In the genomic region with DNA sequence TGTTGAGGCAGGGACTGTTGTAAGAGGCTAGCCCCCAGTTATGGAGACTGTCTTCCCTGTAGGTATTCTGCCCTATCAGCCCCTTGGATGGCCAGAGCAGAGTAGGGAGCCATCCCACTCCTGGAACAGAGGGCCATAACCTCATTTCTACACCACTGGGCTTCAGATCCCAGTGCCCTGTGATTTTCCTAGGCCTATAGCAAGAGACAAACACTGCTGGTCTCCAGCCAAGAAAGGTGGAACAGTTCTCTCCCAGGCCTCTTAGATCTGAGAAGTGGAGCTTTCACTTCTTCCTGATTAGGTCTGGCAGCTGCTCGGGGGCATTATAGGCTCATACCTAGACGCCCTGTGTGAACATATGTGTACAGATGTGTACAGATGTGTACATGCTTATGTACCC, we compare ENCODE assay signal across 18 mouse cellular contexts. TPM values are rescaled to one million over a fixed set of nuclear protein-coding genes. Genes with fewer than 3 reads are reported as not detected.
DNase-seq lines count a peak whose midpoint lies in the region; ATAC-seq and TF ChIP-seq lines count a peak whose summit lies in the region.
"Had no signal": no experiment of that assay in that cellular context is flagged by ENCODE, and none has a peak within 500 bp of the region (broad histone marks: within the 10 kb centered on the region; RNA-seq: fewer than 3 reads in every experiment).

No protein-coding gene starts in this region.

- H3K9me3 ChIP-seq in hindbrain, postnatal 0 days (ENCODE audit: low read length), result no peaks in the 10 kb centered on the region
- no peaks in the 10 kb centered on the region for H3K9me3 ChIP-seq in hindbrain, embryonic 12.5 days (replicated peaks)
- no peaks in the 10 kb centered on the region for H3K9me3 ChIP-seq in midbrain, embryonic 12.5 days
- no peaks in the 10 kb centered on the region for H3K9me3 ChIP-seq in midbrain, embryonic 14.5 days (ENCODE audit: control insufficient read depth, low read length)
- no peaks in the 10 kb centered on the region for H3K9me3 ChIP-seq in stomach, postnatal 0 days (ENCODE audit: control insufficient read depth, low read length)
- H3K9me3 ChIP-seq: intestine, embryonic 15.5 days; liver, embryonic 15.5 days; stomach, embryonic 15.5 days had no signal

- DNase-seq in gastrocnemius, adult 2 months, result no peak
- DNase-seq in gastrocnemius, adult 18-20 months (ENCODE audit: low spot score), result no peak
- no peak for DNase-seq in hindbrain, postnatal 0 days (ENCODE audit: low spot score)
- DNase-seq in midbrain, embryonic 14.5 days, result no peak
- DNase-seq in stomach, postnatal 0 days (ENCODE audit: low spot score), result no peak
- DNase-seq: adrenal gland, postnatal 25 days; thymus, postnatal 14 days had no signal

- WGBS in hindbrain, postnatal 0 days, result 66% methylated on average over 2 of the region's 2 CpGs
- WGBS in hindbrain, embryonic 12.5 days, result 79% methylated on average over 2 of the region's 2 CpGs
- WGBS in midbrain, embryonic 12.5 days, result 73% methylated on average over 2 of the region's 2 CpGs
- 80% methylated on average over 2 of the region's 2 CpGs for WGBS in midbrain, embryonic 14.5 days
- 55% methylated on average over 2 of the region's 2 CpGs for WGBS in olfactory bulb, adult 2 months
- 73% methylated on average over 2 of the region's 2 CpGs for WGBS in stomach, postnatal 0 days

- H3K27me3 ChIP-seq in hindbrain, postnatal 0 days (ENCODE audit: insufficient read depth, low read length), result no peaks in the 10 kb centered on the region
- H3K27me3 ChIP-seq in hindbrain, embryonic 12.5 days, result peaks cover 13% of the 10 kb centered on the region
- peaks cover 4% of the 10 kb centered on the region; the same call in 1 of the 2 replicates for H3K27me3 ChIP-seq in midbrain, embryonic 12.5 days
- H3K27me3 ChIP-seq in midbrain, embryonic 14.5 days (ENCODE audit: control insufficient read depth, insufficient read depth, low read length), result no peaks in the 10 kb centered on the region
- no peaks in the 10 kb centered on the region for H3K27me3 ChIP-seq in stomach, postnatal 0 days (ENCODE audit: control insufficient read depth, insufficient read depth, low read length)
- H3K27me3 ChIP-seq: intestine, embryonic 15.5 days; stomach, embryonic 15.5 days had no signal

- no peaks in the 10 kb centered on the region for H3K36me3 ChIP-seq in hindbrain, postnatal 0 days (ENCODE audit: insufficient read depth, low read length)
- H3K36me3 ChIP-seq in hindbrain, embryonic 12.5 days, result no peaks in the 10 kb centered on the region
- no peaks in the 10 kb centered on the region for H3K36me3 ChIP-seq in midbrain, embryonic 12.5 days
- H3K36me3 ChIP-seq in midbrain, embryonic 14.5 days (ENCODE audit: control insufficient read depth, insufficient read depth, low read length), result no peaks in the 10 kb centered on the region
- no peaks in the 10 kb centered on the region for H3K36me3 ChIP-seq in stomach, postnatal 0 days (ENCODE audit: control insufficient read depth, insufficient read depth, low read length)
- H3K36me3 ChIP-seq: intestine, embryonic 15.5 days; liver, embryonic 15.5 days; stomach, embryonic 15.5 days had no signal

- H3K4me3 ChIP-seq in gastrocnemius, adult 2 months, result no peak overlapping the region
- H3K4me3 ChIP-seq in hindbrain, postnatal 0 days (ENCODE audit: low read length), result no peak overlapping the region
- no peak overlapping the region for H3K4me3 ChIP-seq in hindbrain, embryonic 12.5 days
- H3K4me3 ChIP-seq in midbrain, embryonic 12.5 days, result no peak overlapping the region
- no peak overlapping the region for H3K4me3 ChIP-seq in midbrain, embryonic 14.5 days (replicated peaks; ENCODE audit: low read depth, low read length)
- H3K4me3 ChIP-seq in olfactory bulb, adult 2 months (ENCODE audit: insufficient read depth, low read depth, low read length), result no peak overlapping the region
- no peak overlapping the region for H3K4me3 ChIP-seq in stomach, postnatal 0 days (ENCODE audit: low read depth, low read length)
- H3K4me3 ChIP-seq: erythroblast, embryonic 14.5 days; intestine, embryonic 15.5 days; liver, embryonic 15.5 days; stomach, embryonic 15.5 days had no signal

- 0 out of 2 replicates have a peak, but pooled peaks cover 9% of the 10 kb centered on the region for H3K4me1 ChIP-seq in hindbrain, postnatal 0 days (ENCODE audit: insufficient read depth, low read length)
- peaks cover 15% of the 10 kb centered on the region for H3K4me1 ChIP-seq in hindbrain, embryonic 12.5 days
- peaks cover 15% of the 10 kb centered on the region for H3K4me1 ChIP-seq in midbrain, embryonic 12.5 days
- H3K4me1 ChIP-seq in midbrain, embryonic 14.5 days (ENCODE audit: control insufficient read depth, insufficient read depth, low read length), result peaks cover 13% of the 10 kb centered on the region; the same call in 1 of the 2 replicates
- peaks cover 22% of the 10 kb centered on the region for H3K4me1 ChIP-seq in olfactory bulb, adult 2 months (ENCODE audit: control insufficient read depth, insufficient read depth, low read length)
- H3K4me1 ChIP-seq in stomach, postnatal 0 days (replicated peaks; ENCODE audit: control insufficient read depth, insufficient read depth), result 0 out of 2 replicates have a peak, but pooled peaks cover 3% of the 10 kb centered on the region

- no peak overlapping the region for H3K9ac ChIP-seq in hindbrain, postnatal 0 days (replicated peaks; ENCODE audit: low read length)
- no peak overlapping the region for H3K9ac ChIP-seq in hindbrain, embryonic 12.5 days
- 0 out of 2 replicates have a peak overlapping the region, but pooled peaks have one; percentile 20 for H3K9ac ChIP-seq in midbrain, embryonic 12.5 days (replicated peaks)
- H3K9ac ChIP-seq in midbrain, embryonic 14.5 days (replicated peaks; ENCODE audit: low read length), result no peak overlapping the region
- H3K9ac ChIP-seq in stomach, postnatal 0 days (ENCODE audit: low read length), result no peak overlapping the region
- H3K9ac ChIP-seq: intestine, embryonic 15.5 days; liver, embryonic 15.5 days; stomach, embryonic 15.5 days had no signal

- no peak for ATAC-seq in hindbrain, postnatal 0 days
- no peak for ATAC-seq in hindbrain, embryonic 12.5 days (ENCODE audit: low FRiP score)
- ATAC-seq in midbrain, embryonic 12.5 days (ENCODE audit: low FRiP score, low read depth), result no peak
- ATAC-seq in midbrain, embryonic 14.5 days (ENCODE audit: low FRiP score, low TSS enrichment), result no peak
- no peak for ATAC-seq in stomach, postnatal 0 days (ENCODE audit: low FRiP score, low TSS enrichment)
- ATAC-seq: intestine, embryonic 15.5 days had no signal

- intact Hi-C loops in gastrocnemius, adult 2 months (cut with DNase I), result no loop called here

- TF ChIP-seq EP300 in stomach, postnatal 0 days (optimal IDR thresholded peaks at IDR 0.05), result no peak

- H3K27ac ChIP-seq in gastrocnemius, adult 2 months, result peak overlapping the region; percentile 25; the same call in 1 of the 2 replicates
- H3K27ac ChIP-seq in hindbrain, postnatal 0 days, result peak overlapping the region; percentile 62
- H3K27ac ChIP-seq in hindbrain, embryonic 12.5 days, result no peak overlapping the region
- H3K27ac ChIP-seq in midbrain, embryonic 12.5 days (replicated peaks), result no peak overlapping the region
- no peak overlapping the region for H3K27ac ChIP-seq in midbrain, embryonic 14.5 days (replicated peaks; ENCODE audit: low read depth, low read length)
- peak overlapping the region; percentile 57 for H3K27ac ChIP-seq in olfactory bulb, adult 2 months (ENCODE audit: insufficient read depth, low read depth, low read length)
- H3K27ac ChIP-seq in stomach, postnatal 0 days (replicated peaks), result no peak overlapping the region
- H3K27ac ChIP-seq: intestine, embryonic 15.5 days; liver, embryonic 15.5 days; stomach, embryonic 15.5 days had no signal

- no peak for TF ChIP-seq POLR2A in olfactory bulb, adult 2 months (IDR thresholded peaks at IDR 0.05; ENCODE audit: insufficient read depth, low read depth, low read length)

- H3K4me2 ChIP-seq in hindbrain, postnatal 0 days (ENCODE audit: low read depth, low read length), result no peak overlapping the region
- H3K4me2 ChIP-seq in hindbrain, embryonic 12.5 days (replicated peaks), result no peak overlapping the region
- H3K4me2 ChIP-seq in midbrain, embryonic 12.5 days (replicated peaks), result no peak overlapping the region
- no peak overlapping the region for H3K4me2 ChIP-seq in midbrain, embryonic 14.5 days (ENCODE audit: low read length)
- H3K4me2 ChIP-seq in stomach, postnatal 0 days (replicated peaks; ENCODE audit: low read depth), result no peak overlapping the region
- H3K4me2 ChIP-seq: intestine, embryonic 15.5 days; liver, embryonic 15.5 days; stomach, embryonic 15.5 days had no signal

- TF ChIP-seq CTCF in gastrocnemius, adult 2 months (IDR thresholded peaks at IDR 0.05), result no peak
- no peak for TF ChIP-seq CTCF in hindbrain, postnatal 0 days (IDR thresholded peaks at IDR 0.05; ENCODE audit: low read depth)
- TF ChIP-seq CTCF in olfactory bulb, adult 2 months (IDR thresholded peaks at IDR 0.05; ENCODE audit: insufficient read depth, low read depth, low read length), result no peak
- no peak for TF ChIP-seq CTCF in stomach, postnatal 0 days (IDR thresholded peaks at IDR 0.05; ENCODE audit: low read depth)

RNA-seq across cellular contexts. Expression of a gene that starts 3.2 kb away (rescaled TPM):
- total RNA-seq in gastrocnemius, adult 2 months (2021), result not detected
- total RNA-seq in gastrocnemius, adult 18-20 months (2021), result under 1 TPM in 1 of 2 experiments, not detected in 1; 0.02 TPM
- total RNA-seq in hindbrain, postnatal 0 days (2014; rRNA removed), result 175 and 188 TPM in 2 replicates
- polyA plus RNA-seq in hindbrain, postnatal 0 days (2015; fragmentation: Nextera tagmentation; extraction: Ambion mirVana), result 56.4 and 70.4 TPM in 2 replicates
- polyA plus RNA-seq in hindbrain, embryonic 12.5 days (2016; fragmentation: Nextera tagmentation; extraction: Ambion mirVana), result 20.9 and 23.9 TPM in 2 replicates
- 17.5 and 17.8 TPM in 2 replicates for polyA plus RNA-seq in midbrain, embryonic 12.5 days (2016; fragmentation: Nextera tagmentation; extraction: Ambion mirVana)
- polyA plus RNA-seq in midbrain, embryonic 14.5 days (2014; fragmentation: Nextera tagmentation; extraction: Ambion mirVana), result 49.8 and 50.4 TPM in 2 replicates
- 69.0 TPM in 1 of 2 replicates, not detected in the other for polyA plus RNA-seq in olfactory bulb, adult 2 months (2012; ENCODE audit: insufficient read depth, insufficient read length, low replicate concordance, missing spikeins)
- polyA plus RNA-seq in stomach, postnatal 0 days (2015; fragmentation: Nextera tagmentation; extraction: Ambion mirVana), result 1.0 and 1.1 TPM in 2 replicates
- polyA plus RNA-seq: erythroblast, embryonic 14.5 days had no signal

RNA-seq across cellular contexts. Expression of a gene that starts 3.7 kb away (rescaled TPM):
- not detected for total RNA-seq in gastrocnemius, adult 2 months (2021)
- total RNA-seq in gastrocnemius, adult 18-20 months (2021), result not detected
- not detected in 2 replicates for total RNA-seq in hindbrain, postnatal 0 days (2014; rRNA removed)
- polyA plus RNA-seq in hindbrain, postnatal 0 days (2015; fragmentation: Nextera tagmentation; extraction: Ambion mirVana), result not detected in 2 replicates
- not detected in 2 replicates for polyA plus RNA-seq in hindbrain, embryonic 12.5 days (2016; fragmentation: Nextera tagmentation; extraction: Ambion mirVana)
- not detected in 2 replicates for polyA plus RNA-seq in midbrain, embryonic 12.5 days (2016; fragmentation: Nextera tagmentation; extraction: Ambion mirVana)
- polyA plus RNA-seq in midbrain, embryonic 14.5 days (2014; fragmentation: Nextera tagmentation; extraction: Ambion mirVana), result not detected in 2 replicates
- polyA plus RNA-seq in olfactory bulb, adult 2 months (2012; ENCODE audit: insufficient read depth, insufficient read length, low replicate concordance, missing spikeins), result not detected in 2 replicates
- polyA plus RNA-seq in stomach, postnatal 0 days (2015; fragmentation: Nextera tagmentation; extraction: Ambion mirVana), result 165 and 184 TPM in 2 replicates
- total RNA-seq: adrenal gland, postnatal 25 days; heart, adult 8-10 months; layer of hippocampus, postnatal 36 days; MEL had no signal
- polyA plus RNA-seq: erythroblast, embryonic 14.5 days; limb, embryonic 11.5 days; liver, embryonic 15.5 days had no signal

RNA-seq across cellular contexts. Expression of a gene that starts 13.8 kb away (rescaled TPM):
- total RNA-seq in gastrocnemius, adult 2 months (2021), result 10 to 100 TPM; 14.6 to 20.8 TPM
- 10 to 100 TPM; 14.4 to 16.6 TPM for total RNA-seq in gastrocnemius, adult 18-20 months (2021)
- 1.4 and 3.9 TPM in 2 replicates for total RNA-seq in hindbrain, postnatal 0 days (2014; rRNA removed)
- 0.70 and 0.84 TPM in 2 replicates for polyA plus RNA-seq in hindbrain, postnatal 0 days (2015; fragmentation: Nextera tagmentation; extraction: Ambion mirVana)
- polyA plus RNA-seq in hindbrain, embryonic 12.5 days (2016; fragmentation: Nextera tagmentation; extraction: Ambion mirVana), result 1.3 and 1.7 TPM in 2 replicates
- 1.9 and 2.2 TPM in 2 replicates for polyA plus RNA-seq in midbrain, embryonic 12.5 days (2016; fragmentation: Nextera tagmentation; extraction: Ambion mirVana)
- polyA plus RNA-seq in midbrain, embryonic 14.5 days (2014; fragmentation: Nextera tagmentation; extraction: Ambion mirVana), result 0.59 and 0.73 TPM in 2 replicates
- not detected in 2 replicates for polyA plus RNA-seq in olfactory bulb, adult 2 months (2012; ENCODE audit: insufficient read depth, insufficient read length, low replicate concordance, missing spikeins)
- polyA plus RNA-seq in stomach, postnatal 0 days (2015; fragmentation: Nextera tagmentation; extraction: Ambion mirVana), result 2.9 TPM in 2 replicates
- polyA plus RNA-seq: erythroblast, embryonic 14.5 days had no signal

RNA-seq across cellular contexts. Expression of a gene that starts 30.7 kb away (rescaled TPM):
- 1 to 10 TPM; 5.2 to 5.8 TPM for total RNA-seq in gastrocnemius, adult 2 months (2021)
- 1 to 10 TPM; 5.3 TPM for total RNA-seq in gastrocnemius, adult 18-20 months (2021)
- 19.8 and 21.1 TPM in 2 replicates for total RNA-seq in hindbrain, postnatal 0 days (2014; rRNA removed)
- 18.9 TPM in 2 replicates for polyA plus RNA-seq in hindbrain, postnatal 0 days (2015; fragmentation: Nextera tagmentation; extraction: Ambion mirVana)
- polyA plus RNA-seq in hindbrain, embryonic 12.5 days (2016; fragmentation: Nextera tagmentation; extraction: Ambion mirVana), result 24.2 and 25.1 TPM in 2 replicates
- 25.1 TPM in 2 replicates for polyA plus RNA-seq in midbrain, embryonic 12.5 days (2016; fragmentation: Nextera tagmentation; extraction: Ambion mirVana)
- 25.2 and 30.8 TPM in 2 replicates for polyA plus RNA-seq in midbrain, embryonic 14.5 days (2014; fragmentation: Nextera tagmentation; extraction: Ambion mirVana)
- polyA plus RNA-seq in olfactory bulb, adult 2 months (2012; ENCODE audit: insufficient read depth, insufficient read length, low replicate concordance, missing spikeins), result not detected in 2 replicates
- 33.8 and 36.7 TPM in 2 replicates for polyA plus RNA-seq in stomach, postnatal 0 days (2015; fragmentation: Nextera tagmentation; extraction: Ambion mirVana)

RNA-seq across cellular contexts. Expression of a gene that starts 37.5 kb away (rescaled TPM):
- total RNA-seq in gastrocnemius, adult 2 months (2021), result under 1 TPM; 0.28 to 0.31 TPM
- under 1 TPM; 0.07 to 0.55 TPM for total RNA-seq in gastrocnemius, adult 18-20 months (2021)
- total RNA-seq in hindbrain, postnatal 0 days (2014; rRNA removed), result 5.5 and 8.6 TPM in 2 replicates
- 16.5 and 21.6 TPM in 2 replicates for polyA plus RNA-seq in hindbrain, postnatal 0 days (2015; fragmentation: Nextera tagmentation; extraction: Ambion mirVana)
- 88.9 and 100 TPM in 2 replicates for polyA plus RNA-seq in hindbrain, embryonic 12.5 days (2016; fragmentation: Nextera tagmentation; extraction: Ambion mirVana)
- polyA plus RNA-seq in midbrain, embryonic 12.5 days (2016; fragmentation: Nextera tagmentation; extraction: Ambion mirVana), result 134 and 147 TPM in 2 replicates
- 17.8 and 32.5 TPM in 2 replicates for polyA plus RNA-seq in midbrain, embryonic 14.5 days (2014; fragmentation: Nextera tagmentation; extraction: Ambion mirVana)
- polyA plus RNA-seq in olfactory bulb, adult 2 months (2012; ENCODE audit: insufficient read depth, insufficient read length, low replicate concordance, missing spikeins), result not detected in 2 replicates
- 26.6 and 29.0 TPM in 2 replicates for polyA plus RNA-seq in stomach, postnatal 0 days (2015; fragmentation: Nextera tagmentation; extraction: Ambion mirVana)

Comparison
In these comparisons a context has a peak if more than half of its experiments do, and no peak if none do; other contexts are left out.
1. H3K27ac ChIP-seq: peak in gastrocnemius, adult 2 months (single experiment), hindbrain, postnatal 0 days (single experiment) and olfactory bulb, adult 2 months (single experiment); none in hindbrain, embryonic 12.5 days (single experiment), midbrain, embryonic 12.5 days (single experiment), midbrain, embryonic 14.5 days (single experiment) and stomach, postnatal 0 days (single experiment).
2. RNA of a gene that starts 3.7 kb away (polyA plus RNA-seq): 165 to 184 TPM in stomach, postnatal 0 days; not detected in hindbrain, embryonic 12.5 days, not detected in hindbrain, postnatal 0 days, not detected in midbrain, embryonic 12.5 days, not detected in midbrain, embryonic 14.5 days and not detected in olfactory bulb, adult 2 months; every median in the first group is over 100 times any median in the second.